Mouse (Mus musculus): Measurements from ENCODE around the gene Dthd1.

The Dthd1 gene

GRCm38 (mm10) chr5:62813402-62814071 lies at the start of gene Dthd1:
Gene Dthd1 (plus strand): TSS chr5:62813823.
- peak; percentile 5 to 22 for DNase-seq (ENCODE audit: low spot score in 2 of 2)

GRCm38 (mm10) chr5:62764161-62764560 lies 49.5 kb upstream of the Dthd1 start:
- no peak for DNase-seq (ENCODE audit: low spot score in 2 of 2)

GRCm38 (mm10) chr5:62765459-62765783 lies 48.2 kb upstream of the Dthd1 start:
- no peak for DNase-seq (ENCODE audit: low spot score in 2 of 2)

- DNase-seq (ENCODE audit: low spot score in 2 of 2) = peak in 1 of 2 experiments; percentile 51
Measured at GRCm38 (mm10) chr5:62765784-62766701, 47.6 kb upstream of the Dthd1 start, which contains the start of gene Arap2. Gene Arap2 (minus strand): TSS chr5:62766159.

- DNase-seq (ENCODE audit: low spot score in 2 of 2) = no peak
Measured at GRCm38 (mm10) chr5:62771775-62772599, 41.6 kb upstream of the Dthd1 start.

- peak in 1 of 2 experiments; percentile 44 for DNase-seq (ENCODE audit: low spot score in 2 of 2)
Measured at GRCm38 (mm10) chr5:62777804-62778203, 35.8 kb upstream of the Dthd1 start.

GRCm38 (mm10) chr5:62778682-62779081 lies 34.9 kb upstream of the Dthd1 start:
- DNase-seq (ENCODE audit: low spot score in 2 of 2) = no peak

GRCm38 (mm10) chr5:62786809-62787208 lies 26.8 kb upstream of the Dthd1 start:
- no peak for DNase-seq (ENCODE audit: low spot score in 2 of 2)

- DNase-seq (ENCODE audit: low spot score in 2 of 2) = no peak
Measured at GRCm38 (mm10) chr5:62790921-62791564, 22.6 kb upstream of the Dthd1 start.

GRCm38 (mm10) chr5:62792776-62793175 lies 20.8 kb upstream of the Dthd1 start:
- no peak for DNase-seq (ENCODE audit: low spot score in 2 of 2)

GRCm38 (mm10) chr5:62814072-62814414 lies 420 bp downstream of the Dthd1 start:
- no peak for DNase-seq (ENCODE audit: low spot score in 2 of 2)

GRCm38 (mm10) chr5:62815741-62816140 lies 2.1 kb downstream of the Dthd1 start:
- DNase-seq (ENCODE audit: low spot score in 2 of 2) = peak in 1 of 2 experiments; percentile 31

- no peak for DNase-seq (ENCODE audit: low spot score in 2 of 2)
Measured at GRCm38 (mm10) chr5:62819567-62819966, 5.9 kb downstream of the Dthd1 start.

GRCm38 (mm10) chr5:62820363-62821271 lies 7.0 kb downstream of the Dthd1 start:
- no peak for DNase-seq (ENCODE audit: low spot score in 2 of 2)

GRCm38 (mm10) chr5:62842955-62843730 lies 29.5 kb downstream of the Dthd1 start:
- DNase-seq (ENCODE audit: low spot score in 2 of 2) = no peak

GRCm38 (mm10) chr5:62846571-62847131 lies 33.0 kb downstream of the Dthd1 start:
- DNase-seq (ENCODE audit: low spot score in 2 of 2) = no peak

- no peak for DNase-seq (ENCODE audit: low spot score in 2 of 2)
Measured at GRCm38 (mm10) chr5:62851337-62851736, 37.7 kb downstream of the Dthd1 start.

GRCm38 (mm10) chr5:62854361-62854844 lies 40.8 kb downstream of the Dthd1 start:
- DNase-seq (ENCODE audit: low spot score in 2 of 2) = no peak

- no peak for DNase-seq (ENCODE audit: low spot score in 2 of 2)
Measured at GRCm38 (mm10) chr5:62857502-62857901, 43.9 kb downstream of the Dthd1 start.

Measured in left cerebral cortex, adult 9 months (tissue).